Mouse (Mus musculus): ENCODE measurements around the gene Il11. TPM values are rescaled to one million over a fixed set of nuclear protein-coding genes. Genes with fewer than 3 reads are reported as not detected.

The Il11 gene
- polyA plus RNA-seq, 1 experiment from 2014 or later, result 0.65 TPM

GRCm38 (mm10) chr7:4779921-4780320 is 2.7 kb downstream of the Il11 start:
- Histone ChIP-seq H3K9ac (ENCODE audit: low read length) (no peak overlapping the region), H3K36me3 (ENCODE audit: control insufficient read depth, insufficient read depth, low read length) (no peaks in the 10 kb centered on the region)

GRCm38 (mm10) chr7:4777851-4778637 is 4.6 kb downstream of the Il11 start:
- no peak overlapping the region for H3K27ac ChIP-seq (replicated peaks)
- H3K4me2 ChIP-seq (replicated peaks; ENCODE audit: low read depth), result no peak overlapping the region
- DNase-seq (ENCODE audit: low spot score) (no peak), ATAC-seq (ENCODE audit: low FRiP score, low TSS enrichment) (no peak)
- H3K27me3 ChIP-seq (ENCODE audit: control insufficient read depth, insufficient read depth, low read length), result no peaks in the 10 kb centered on the region
- H3K9me3 ChIP-seq (ENCODE audit: control insufficient read depth, low read length), result no peaks in the 10 kb centered on the region
- H3K4me1 ChIP-seq (replicated peaks; ENCODE audit: control insufficient read depth, insufficient read depth), result 0 out of 2 replicates have a peak, but pooled peaks cover 3% of the 10 kb centered on the region
- H3K4me3 ChIP-seq (ENCODE audit: low read depth, low read length), result no peak overlapping the region
- TF ChIP-seq CTCF (IDR thresholded peaks at IDR 0.05; ENCODE audit: low read depth) (no peak), EP300 (optimal IDR thresholded peaks at IDR 0.05) (no peak)
- no peaks in the 10 kb centered on the region for H3K36me3 ChIP-seq (ENCODE audit: control insufficient read depth, insufficient read depth, low read length)
- H3K9ac ChIP-seq (ENCODE audit: low read length), result no peak overlapping the region
- 5% methylated on average over 15 of the region's 20 CpGs for WGBS

More at GRCm38 (mm10) chr7:4779921-4780320, 2.7 kb downstream of the Il11 start:
- Histone ChIP-seq H3K4me3 (ENCODE audit: low read depth, low read length) (no peak overlapping the region), H3K4me1 (replicated peaks; ENCODE audit: control insufficient read depth, insufficient read depth) (0 out of 2 replicates have a peak, but pooled peaks cover 3% of the 10 kb centered on the region), H3K4me2 (replicated peaks; ENCODE audit: low read depth) (no peak overlapping the region), H3K27me3 (ENCODE audit: control insufficient read depth, insufficient read depth, low read length) (no peaks in the 10 kb centered on the region), H3K27ac (replicated peaks) (no peak overlapping the region), H3K9me3 (ENCODE audit: control insufficient read depth, low read length) (no peaks in the 10 kb centered on the region)
- 28% methylated on average over 5 of the region's 5 CpGs for WGBS
- TF ChIP-seq CTCF (IDR thresholded peaks at IDR 0.05; ENCODE audit: low read depth) (no peak), EP300 (optimal IDR thresholded peaks at IDR 0.05) (no peak)
- no peak for ATAC-seq (ENCODE audit: low FRiP score, low TSS enrichment)
- no peak for DNase-seq (ENCODE audit: low spot score)

GRCm38 (mm10) chr7:4776861-4777830 is 5.5 kb downstream of the Il11 start:
- peak overlapping the region; percentile 53 for H3K9ac ChIP-seq (ENCODE audit: low read length)
- ATAC-seq (ENCODE audit: low FRiP score, low TSS enrichment), result peak; percentile 70
- no peak overlapping the region for H3K27ac ChIP-seq (replicated peaks)
- H3K4me3 ChIP-seq (ENCODE audit: low read depth, low read length), result peak overlapping the region; percentile 43
- H3K27me3 ChIP-seq (ENCODE audit: control insufficient read depth, insufficient read depth, low read length), result no peaks in the 10 kb centered on the region
- no peaks in the 10 kb centered on the region for H3K36me3 ChIP-seq (ENCODE audit: control insufficient read depth, insufficient read depth, low read length)
- peak; percentile 69 for DNase-seq (ENCODE audit: low spot score)
- no peaks in the 10 kb centered on the region for H3K9me3 ChIP-seq (ENCODE audit: control insufficient read depth, low read length)
- peak overlapping the region; percentile 70 for H3K4me2 ChIP-seq (replicated peaks; ENCODE audit: low read depth)
- H3K4me1 ChIP-seq (replicated peaks; ENCODE audit: control insufficient read depth, insufficient read depth), result 0 out of 2 replicates have a peak, but pooled peaks cover 3% of the 10 kb centered on the region
- under 1% methylated on average over 29 of the region's 56 CpGs for WGBS
- TF ChIP-seq EP300 (optimal IDR thresholded peaks at IDR 0.05), result no peak
- TF ChIP-seq CTCF (IDR thresholded peaks at IDR 0.05; ENCODE audit: low read depth), result no peak

- ATAC-seq (ENCODE audit: low FRiP score, low TSS enrichment) (no peak), DNase-seq (ENCODE audit: low spot score) (no peak)
- WGBS, result 41% methylated on average over 10 of the region's 10 CpGs
- Histone ChIP-seq H3K4me1 (replicated peaks; ENCODE audit: control insufficient read depth, insufficient read depth) (0 out of 2 replicates have a peak, but pooled peaks cover 3% of the 10 kb centered on the region), H3K27me3 (ENCODE audit: control insufficient read depth, insufficient read depth, low read length) (no peaks in the 10 kb centered on the region), H3K36me3 (ENCODE audit: control insufficient read depth, insufficient read depth, low read length) (no peaks in the 10 kb centered on the region), H3K9ac (ENCODE audit: low read length) (no peak overlapping the region), H3K4me3 (ENCODE audit: low read depth, low read length) (no peak overlapping the region), H3K4me2 (replicated peaks; ENCODE audit: low read depth) (no peak overlapping the region), H3K27ac (replicated peaks) (no peak overlapping the region), H3K9me3 (ENCODE audit: control insufficient read depth, low read length) (no peaks in the 10 kb centered on the region)
- TF ChIP-seq CTCF (IDR thresholded peaks at IDR 0.05; ENCODE audit: low read depth) (no peak), EP300 (optimal IDR thresholded peaks at IDR 0.05) (no peak)
These were observed 6.5 kb downstream of the Il11 start for GRCm38 (mm10) chr7:4776131-4776530.

GRCm38 (mm10) chr7:4771202-4771601 is 11.5 kb downstream of the Il11 start, which contains the start of gene Fam71e2:
Gene Fam71e2, minus strand, starts transcription at chr7:4771302.
- H3K27me3 ChIP-seq (ENCODE audit: control insufficient read depth, insufficient read depth, low read length), result no peaks in the 10 kb centered on the region
- TF ChIP-seq CTCF (IDR thresholded peaks at IDR 0.05; ENCODE audit: low read depth) (no peak), EP300 (optimal IDR thresholded peaks at IDR 0.05) (no peak)
- no peaks in the 10 kb centered on the region for H3K36me3 ChIP-seq (ENCODE audit: control insufficient read depth, insufficient read depth, low read length)
- peak; percentile 18; the same call in 1 of the 2 replicates for ATAC-seq (ENCODE audit: low FRiP score, low TSS enrichment)
- H3K4me2 ChIP-seq (replicated peaks; ENCODE audit: low read depth), result no peak within 1 kb of the TSS
- no peak within 1 kb of the TSS for H3K4me3 ChIP-seq (ENCODE audit: low read depth, low read length)
- DNase-seq (ENCODE audit: low spot score), result no peak
- no peaks in the 10 kb centered on the region for H3K4me1 ChIP-seq (replicated peaks; ENCODE audit: control insufficient read depth, insufficient read depth)
- no peaks in the 10 kb centered on the region for H3K9me3 ChIP-seq (ENCODE audit: control insufficient read depth, low read length)
- no peak within 1 kb of the TSS for H3K9ac ChIP-seq (ENCODE audit: low read length)
- 67% methylated on average over 4 of the region's 5 CpGs for WGBS
- no peak within 1 kb of the TSS for H3K27ac ChIP-seq (replicated peaks)
